Comparison of ENCODE assay signal across 15 mouse cellular contexts in genomic region chr9:84548012-84548660, GRCm38 (mm10).
DNase-seq lines count a peak whose midpoint lies in the region; ATAC-seq and TF ChIP-seq lines count a peak whose summit lies in the region.
"Had no signal": no experiment of that assay in that cellular context is flagged by ENCODE, and none has a peak within 500 bp of the region (broad histone marks: within the 10 kb centered on the region; RNA-seq: fewer than 3 reads in every experiment).

No protein-coding gene starts in this region.

- H3K9ac ChIP-seq in kidney, embryonic 16.5 days (replicated peaks; ENCODE audit: low read length): no peak overlapping the region
- no peak overlapping the region for H3K9ac ChIP-seq in liver, embryonic 12.5 days
- H3K9ac ChIP-seq in forebrain, embryonic 11.5 days (ENCODE audit: low read length): no peak overlapping the region
- H3K9ac ChIP-seq: limb, embryonic 13.5 days had no signal

- intact Hi-C loops in heart, postnatal 10 days (cut with DNase I): no loop called here

- no peak overlapping the region for H3K4me3 ChIP-seq in kidney, embryonic 16.5 days (ENCODE audit: low read length)
- H3K4me3 ChIP-seq in liver, embryonic 12.5 days: no peak overlapping the region
- no peak overlapping the region for H3K4me3 ChIP-seq in forebrain, embryonic 11.5 days (ENCODE audit: low read depth, low read length)
- H3K4me3 ChIP-seq: erythroblast, embryonic 14.5 days; limb, embryonic 13.5 days; megakaryocyte, embryonic 14.5 days had no signal

- ATAC-seq in kidney, embryonic 16.5 days (ENCODE audit: low FRiP score, low TSS enrichment): peak; percentile 67; the same call in 1 of the 2 replicates
- ATAC-seq in liver, embryonic 12.5 days: no peak
- ATAC-seq in forebrain, embryonic 11.5 days (replicated peaks; ENCODE audit: low FRiP score): no peak
- no peak for ATAC-seq in erythroblast, adult 5-6 weeks (replicated peaks; ENCODE audit: low FRiP score, poor library complexity, severe bottlenecking)
- ATAC-seq: hindbrain, postnatal 0 days had no signal

- peak; percentile 14 to 20 for DNase-seq in heart, postnatal 10 days
- DNase-seq in heart, adult 9 months (ENCODE audit: low spot score in 2 of 2): no peak
- peak; percentile 7 for DNase-seq in brain, embryonic 14.5 days (ENCODE audit: low read depth)
- DNase-seq in lung, postnatal 25 days (ENCODE audit: low spot score): peak; percentile 14
- no peak for DNase-seq in forebrain, embryonic 11.5 days (ENCODE audit: low spot score)
- DNase-seq: cerebellum, adult 11 months; heart, adult 11 months; thymus, adult 18-20 months had no signal

- no peak for TF ChIP-seq CTCF in brain, embryonic 14.5 days (IDR thresholded peaks at IDR 0.05; ENCODE audit: borderline replicate concordance, extremely low read depth, insufficient read depth, insufficient read length)

- H3K4me2 ChIP-seq in kidney, embryonic 16.5 days (replicated peaks; ENCODE audit: low read depth, low read length): no peak overlapping the region
- no peak overlapping the region for H3K4me2 ChIP-seq in liver, embryonic 12.5 days
- no peak overlapping the region for H3K4me2 ChIP-seq in forebrain, embryonic 11.5 days (ENCODE audit: low read depth, low read length, severe bottlenecking)
- H3K4me2 ChIP-seq: limb, embryonic 13.5 days had no signal

- H3K27ac ChIP-seq in kidney, embryonic 16.5 days (ENCODE audit: low read length): peak overlapping the region; percentile 38; the same call in 1 of the 2 replicates
- no peak overlapping the region for H3K27ac ChIP-seq in liver, embryonic 12.5 days
- H3K27ac ChIP-seq in forebrain, embryonic 11.5 days (ENCODE audit: low read depth, low read length): no peak overlapping the region
- H3K27ac ChIP-seq: hindbrain, postnatal 0 days; limb, embryonic 13.5 days had no signal

- WGBS in kidney, embryonic 16.5 days: 53% methylated on average over 6 of the region's 6 CpGs
- 63% methylated on average over 6 of the region's 6 CpGs for WGBS in liver, embryonic 12.5 days (ENCODE audit: insufficient replicate concordance)
- 87% methylated on average over 6 of the region's 6 CpGs for WGBS in forebrain, embryonic 11.5 days

- H3K4me1 ChIP-seq in kidney, embryonic 16.5 days (ENCODE audit: insufficient read depth, low read length): no peaks in the 10 kb centered on the region
- no peaks in the 10 kb centered on the region for H3K4me1 ChIP-seq in liver, embryonic 12.5 days
- H3K4me1 ChIP-seq in forebrain, embryonic 11.5 days (replicated peaks; ENCODE audit: control insufficient read depth, insufficient read depth, low read length): no peaks in the 10 kb centered on the region
- H3K4me1 ChIP-seq: limb, embryonic 13.5 days; megakaryocyte, embryonic 14.5 days had no signal

- no peaks in the 10 kb centered on the region for H3K27me3 ChIP-seq in kidney, embryonic 16.5 days (ENCODE audit: insufficient read depth, low read length)
- H3K27me3 ChIP-seq in liver, embryonic 12.5 days (replicated peaks): no peaks in the 10 kb centered on the region
- H3K27me3 ChIP-seq in forebrain, embryonic 11.5 days (ENCODE audit: control insufficient read depth, insufficient read depth, low read length): no peaks in the 10 kb centered on the region
- H3K27me3 ChIP-seq: limb, embryonic 13.5 days; megakaryocyte, embryonic 14.5 days had no signal

- TF ChIP-seq POLR2A in brain, embryonic 14.5 days (IDR thresholded peaks at IDR 0.05; ENCODE audit: borderline replicate concordance, extremely low read depth, insufficient read depth, insufficient read length, poor library complexity, severe bottlenecking): no peak

- no peaks in the 10 kb centered on the region for H3K36me3 ChIP-seq in kidney, embryonic 16.5 days (ENCODE audit: insufficient read depth, low read length)
- no peaks in the 10 kb centered on the region for H3K36me3 ChIP-seq in liver, embryonic 12.5 days
- H3K36me3 ChIP-seq in forebrain, embryonic 11.5 days (ENCODE audit: control insufficient read depth, insufficient read depth, low read length): no peaks in the 10 kb centered on the region
- H3K36me3 ChIP-seq: limb, embryonic 13.5 days had no signal

- H3K9me3 ChIP-seq in kidney, embryonic 16.5 days (ENCODE audit: low read length): no peaks in the 10 kb centered on the region
- H3K9me3 ChIP-seq in liver, embryonic 12.5 days (replicated peaks): no peaks in the 10 kb centered on the region
- H3K9me3 ChIP-seq in forebrain, embryonic 11.5 days (ENCODE audit: control insufficient read depth, low read length): no peaks in the 10 kb centered on the region
- H3K9me3 ChIP-seq: limb, embryonic 13.5 days; megakaryocyte, embryonic 14.5 days had no signal

Comparison
In these comparisons a context has a peak if more than half of its experiments do, and no peak if none do; other contexts are left out.
1. DNase-seq: peak in heart, postnatal 10 days (2 of 2), brain, embryonic 14.5 days (single experiment) and lung, postnatal 25 days (single experiment); none in heart, adult 9 months (0 of 2) and forebrain, embryonic 11.5 days (single experiment).